Mouse (Mus musculus): ENCODE measurements around the gene Snn.

Snn gene

DNA sequence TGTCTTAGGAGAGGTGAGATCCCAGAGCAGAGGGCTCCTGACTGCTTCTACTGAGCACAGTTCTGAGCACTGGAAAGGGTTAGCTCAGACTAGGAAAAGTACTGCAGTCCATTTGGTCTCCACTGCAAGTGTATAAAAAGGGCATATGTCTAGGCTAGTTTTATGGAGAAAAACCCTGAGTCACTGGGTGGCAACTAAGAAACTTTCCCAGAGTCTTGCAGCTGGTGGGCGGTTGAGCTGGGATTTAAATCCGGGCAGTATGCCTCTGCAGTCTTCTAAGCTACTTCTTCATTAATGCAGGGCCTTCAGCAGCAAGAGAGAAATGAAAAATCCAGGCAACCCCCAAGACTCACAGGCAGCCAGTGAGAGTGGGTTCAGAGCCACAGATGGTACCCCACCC is 10.5 kb upstream of the Snn start:
- DNase-seq = no peak

DNA sequence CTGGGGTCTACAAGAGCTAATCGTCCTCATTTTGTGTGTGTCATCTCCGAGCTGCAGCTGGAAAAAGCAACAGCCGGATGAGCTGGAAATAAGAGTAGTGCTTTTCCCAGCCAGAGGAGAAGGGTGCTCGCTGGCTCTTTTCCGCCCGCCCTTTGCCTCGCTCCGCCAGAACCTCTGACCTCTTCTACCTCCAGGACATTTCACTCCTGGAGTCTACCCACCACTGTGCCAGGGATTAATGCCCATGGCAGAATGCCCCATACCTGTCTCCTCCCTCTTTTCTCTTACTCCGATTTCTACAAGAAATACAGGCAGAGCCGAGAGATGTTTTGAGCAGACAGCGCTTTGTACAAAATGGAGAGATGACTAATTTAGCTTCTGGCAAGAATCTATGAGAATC is 9.6 kb upstream of the Snn start:
- DNase-seq = no peak

- no peak for DNase-seq
Measured at GRCm38 (mm10) chr16:11054409-11054808, 6.3 kb upstream of the Snn start.

- DNase-seq = peak; percentile 81
Measured at GRCm38 (mm10) chr16:11054871-11055270, 5.9 kb upstream of the Snn start.

GRCm38 (mm10) chr16:11055916-11056315 is 4.8 kb upstream of the Snn start:
- DNase-seq = no peak

GRCm38 (mm10) chr16:11062794-11063721 is 2.3 kb downstream of the Snn start:
- peak; percentile 100 for DNase-seq

- peak; percentile 90 for DNase-seq
Measured at GRCm38 (mm10) chr16:11064341-11064740, 3.6 kb downstream of the Snn start.

DNA sequence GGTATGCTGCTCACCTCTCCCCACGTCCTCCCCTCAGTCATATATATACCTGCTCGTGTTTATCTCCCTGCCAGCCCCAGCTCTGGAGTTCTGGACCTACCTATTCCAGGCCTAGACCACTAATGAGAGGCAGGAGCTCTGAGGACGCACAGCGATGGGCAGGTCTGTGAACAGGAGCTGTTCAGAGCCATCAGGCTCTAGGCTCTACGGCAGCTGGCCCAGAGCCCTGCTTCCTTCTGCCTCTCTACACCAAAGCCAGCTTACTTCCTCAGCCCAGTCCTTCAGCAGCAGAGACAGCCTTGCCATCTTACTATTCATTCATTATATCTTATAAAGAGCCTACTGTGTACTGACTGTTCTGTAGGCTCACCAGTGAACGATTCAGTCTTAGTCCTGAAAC is 4.0 kb downstream of the Snn start:
- peak; percentile 84 for DNase-seq

- DNase-seq = no peak
Measured at GRCm38 (mm10) chr16:11065431-11065830, 4.7 kb downstream of the Snn start.

DNA sequence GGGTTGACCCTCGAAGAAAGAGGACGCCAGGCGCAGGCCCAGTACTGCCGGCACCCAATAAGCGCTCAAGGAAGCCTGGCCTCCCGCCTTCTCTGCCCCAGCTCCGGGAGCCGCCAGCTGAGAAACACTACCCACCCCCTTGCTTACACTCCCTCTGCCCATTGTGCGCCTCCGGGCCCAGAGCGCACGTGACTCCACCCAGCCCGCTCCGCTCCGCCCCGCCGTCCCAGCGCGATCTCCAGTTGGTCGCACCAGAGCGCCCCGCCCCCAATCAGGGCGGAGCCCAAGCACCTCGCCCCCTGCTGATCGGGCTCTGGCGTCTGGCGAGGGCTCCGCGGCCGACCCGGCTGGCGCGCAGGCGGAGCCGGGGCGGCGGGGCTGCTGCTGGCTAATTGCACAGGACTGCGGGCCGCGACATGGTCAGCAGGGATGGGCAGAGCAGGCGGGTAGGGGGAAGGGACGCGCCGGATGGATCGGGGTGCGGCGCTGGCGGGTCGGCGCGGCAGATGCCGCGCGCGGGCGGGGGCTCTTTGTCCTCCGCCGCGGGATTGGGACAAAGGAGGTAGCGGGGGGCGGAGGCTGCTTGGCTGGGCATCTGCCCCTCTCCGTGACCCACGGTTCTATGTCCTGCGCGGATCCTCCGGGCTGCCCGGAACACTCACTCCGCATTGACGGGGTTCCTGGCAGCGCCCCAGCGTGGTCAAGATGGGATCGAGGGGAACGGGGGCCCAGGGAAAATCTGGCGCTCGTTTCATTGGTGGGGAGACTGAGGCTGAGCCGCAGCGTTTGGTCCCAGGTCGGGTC is 5.5 kb downstream of the Snn start, which contains the start of gene Litaf:
Gene Litaf, minus strand, starts transcription at position 129 of the 804 bp plus-strand sequence.
- peak; percentile 100 for DNase-seq

GRCm38 (mm10) chr16:11066833-11067191 is 6.1 kb downstream of the Snn start:
- DNase-seq = peak; percentile 96

- no peak for DNase-seq
Measured at GRCm38 (mm10) chr16:11068666-11069065, 7.9 kb downstream of the Snn start.

DNA sequence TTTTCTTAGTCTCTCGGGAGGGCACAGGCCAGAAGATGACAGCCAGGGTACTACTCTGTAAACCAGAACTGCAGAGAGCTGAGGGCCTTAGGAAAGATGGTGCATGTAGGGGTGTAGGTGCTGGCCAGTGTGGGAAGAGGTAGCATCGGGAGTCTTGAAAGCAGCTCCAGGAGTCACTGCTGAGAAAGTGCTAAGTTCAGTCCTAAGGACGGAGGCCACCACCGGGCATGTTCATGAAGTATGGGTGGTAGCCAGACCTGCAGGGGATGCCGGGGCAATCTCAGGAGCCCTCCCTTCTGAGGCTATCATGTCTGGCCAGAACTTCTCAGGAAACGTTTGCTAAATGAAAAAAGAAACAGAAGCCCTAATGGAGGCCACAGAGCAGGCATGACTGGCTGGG is 8.5 kb downstream of the Snn start:
- no peak for DNase-seq

- DNase-seq = peak; percentile 98
Measured at GRCm38 (mm10) chr16:11069710-11070420, 9.1 kb downstream of the Snn start.

GRCm38 (mm10) chr16:11071176-11071575 is 10.4 kb downstream of the Snn start:
- DNase-seq = peak; percentile 95

DNA sequence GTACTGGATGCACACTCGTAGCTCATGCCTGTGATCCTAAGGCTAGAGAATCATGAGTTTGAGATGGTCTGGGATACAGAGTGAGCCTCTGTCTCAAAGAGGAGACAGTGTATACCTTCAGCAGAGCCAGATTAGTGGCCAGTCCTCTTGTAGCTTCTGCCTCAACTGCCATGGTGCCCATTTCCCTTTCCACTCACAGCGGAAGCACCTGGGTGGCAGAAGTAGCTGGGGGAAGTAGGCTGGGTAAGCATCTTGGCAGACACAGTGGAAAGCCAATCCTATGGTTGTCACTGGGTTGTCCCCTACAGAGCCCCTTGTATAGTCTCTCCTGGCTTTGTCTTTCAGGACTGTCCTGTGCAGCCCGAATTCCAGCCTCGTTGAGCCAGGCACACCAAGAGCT is 11.1 kb downstream of the Snn start:
- peak; percentile 88 for DNase-seq

DNA sequence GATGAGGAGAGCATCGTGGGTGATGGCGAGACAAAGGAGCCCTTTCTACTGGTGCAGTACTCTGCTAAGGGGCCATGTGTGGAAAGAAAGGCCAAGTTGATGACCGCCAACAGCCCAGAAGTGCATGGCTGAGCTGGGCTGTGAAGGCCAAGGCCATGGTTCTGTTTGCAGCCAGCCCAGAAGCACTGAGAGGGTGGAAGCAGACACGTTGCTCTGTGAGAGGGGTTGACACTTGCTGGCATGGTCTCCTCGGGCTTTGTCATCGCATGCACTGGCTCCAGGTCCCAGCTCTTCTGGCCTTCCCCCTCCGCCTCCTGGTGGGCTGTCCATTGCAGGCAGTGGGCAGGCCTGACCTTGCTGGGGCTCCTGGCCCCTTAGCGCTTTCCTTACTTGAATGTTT is 11.7 kb downstream of the Snn start:
- DNase-seq = peak; percentile 90

- DNase-seq = peak; percentile 89
Measured at GRCm38 (mm10) chr16:11073060-11073459, 12.3 kb downstream of the Snn start.

DNA sequence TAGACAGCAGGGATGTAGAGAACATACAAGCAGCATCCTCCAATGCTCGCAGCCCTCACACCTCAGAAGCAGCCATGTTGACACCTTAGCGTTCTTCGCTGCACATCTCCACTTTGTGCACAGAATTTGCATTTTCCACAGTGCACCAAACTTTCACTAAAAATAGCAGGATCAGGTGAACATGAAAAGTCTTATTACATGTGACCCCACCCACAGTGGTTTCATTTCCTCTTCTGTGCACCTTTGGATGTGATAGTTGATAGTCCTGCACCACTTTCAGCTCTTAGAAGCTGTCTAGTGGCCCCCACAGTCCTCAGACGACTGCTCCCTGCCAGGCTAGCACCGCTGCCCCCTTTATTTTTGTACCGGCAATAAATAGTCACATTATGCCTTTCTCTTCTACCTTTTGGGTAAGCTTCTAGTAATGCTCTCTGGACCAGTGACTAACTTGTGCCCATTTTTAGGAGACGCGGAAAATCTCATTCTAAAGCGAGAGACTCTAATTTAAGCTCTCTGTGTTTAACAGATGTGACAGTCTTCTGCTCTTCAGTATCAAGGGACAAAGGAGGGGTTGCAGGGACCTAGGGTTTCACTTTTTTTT is 17.0 kb downstream of the Snn start:
- peak; percentile 87 for DNase-seq

DNA sequence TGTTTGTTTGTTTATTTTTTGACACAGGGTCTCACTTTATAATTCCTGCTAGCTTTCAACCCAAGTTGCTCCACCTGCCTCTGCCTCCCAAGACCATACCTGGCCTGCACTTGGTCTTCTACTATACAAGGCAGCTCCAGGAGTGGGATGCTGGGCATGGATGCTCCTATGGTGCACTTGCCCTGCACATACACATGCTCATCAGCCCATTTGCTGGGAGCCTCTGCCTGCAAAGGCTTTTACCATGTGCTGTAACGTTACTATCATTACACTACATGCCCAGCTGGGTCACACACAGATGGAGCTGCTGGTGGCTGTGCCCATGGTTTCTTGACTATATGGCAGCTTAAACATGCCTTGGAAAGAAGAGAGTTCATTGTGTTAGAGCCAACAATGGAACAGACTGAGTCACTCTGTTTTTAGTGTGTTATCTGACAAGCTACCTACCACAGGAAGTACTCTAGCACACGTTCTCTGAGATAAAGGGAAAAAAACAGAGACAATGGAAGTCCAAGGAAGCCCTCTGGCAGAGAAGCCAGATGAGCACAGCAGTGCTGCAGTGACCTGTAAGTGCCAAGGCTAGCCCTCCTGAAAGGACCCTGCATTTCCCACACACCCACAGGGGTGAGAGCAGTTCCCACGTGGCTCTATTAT is 17.6 kb downstream of the Snn start:
- no peak for DNase-seq

- no peak for DNase-seq
Measured at GRCm38 (mm10) chr16:11084181-11084580, 23.4 kb downstream of the Snn start.

DNA sequence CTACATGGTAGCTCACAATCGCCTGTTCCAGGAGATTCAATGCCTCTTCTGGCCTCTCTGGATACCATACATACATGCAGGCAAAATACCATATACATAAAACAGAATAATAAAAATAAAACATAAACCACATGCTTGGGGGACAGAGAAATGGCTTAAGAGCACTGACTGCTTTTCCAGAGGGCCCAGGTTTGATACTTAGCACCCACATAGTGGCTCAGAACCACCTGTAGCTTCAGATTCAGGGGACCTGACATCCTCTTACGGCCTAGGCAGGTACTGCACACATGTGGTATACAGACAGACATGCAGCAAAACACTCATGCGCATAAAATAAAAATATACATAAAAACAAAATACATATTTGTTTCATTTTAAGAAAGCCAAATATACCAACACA is 25.6 kb downstream of the Snn start:
- DNase-seq = peak; percentile 54
